Mouse (Mus musculus) thymus, postnatal 4 days (tissue): ENCODE results near the gene Ccdc28b.
A peak's percentile ranks its signal among the peaks of the same experiment; 100 is the strongest.

Experiments used
- DNase-seq: peaks from one replicate; pipeline ENCODE4 v3.0.0; 2021

Ccdc28b gene

GRCm38 (mm10) chr4:129623681-129624091, at the start of gene Ccdc28b:
TSS of gene Ccdc28b (minus strand) at chr4:129623947.
- DNase-seq, result peak; percentile 64

DNA sequence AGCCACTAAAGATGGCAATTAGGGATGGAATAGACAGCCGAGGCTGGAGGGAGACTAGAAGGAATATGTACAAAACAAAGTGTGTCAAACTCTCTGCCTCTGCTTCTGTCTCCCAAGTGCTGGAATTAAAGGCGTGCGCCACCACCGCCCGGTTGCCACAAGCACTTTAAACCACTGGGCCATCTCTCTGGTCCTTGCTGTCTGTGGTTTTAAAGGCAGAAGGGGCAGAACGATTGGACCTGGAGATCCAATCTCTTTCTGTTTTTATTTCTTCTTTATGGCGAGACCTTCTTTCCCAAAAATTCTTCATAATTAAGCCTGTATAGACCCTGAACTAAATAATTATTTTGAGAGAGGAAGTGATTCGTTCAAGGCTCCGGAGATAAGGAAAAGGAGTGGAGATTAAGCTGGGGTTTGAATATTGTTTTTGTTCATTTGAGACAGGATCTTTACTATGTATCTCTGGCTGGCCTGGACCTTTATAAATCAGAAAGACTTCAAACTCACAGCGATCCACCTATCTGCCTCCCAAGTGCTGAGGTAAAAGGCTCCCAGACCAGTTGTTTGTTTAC, 49.2 kb upstream of the Ccdc28b start:
- no peak for DNase-seq

GRCm38 (mm10) chr4:129672083-129672877, 48.5 kb upstream of the Ccdc28b start, which contains the start of gene Kpna6:
TSS of gene Kpna6 (minus strand) at chr4:129672767.
- peak; percentile 89 for DNase-seq

GRCm38 (mm10) chr4:129671491-129672082, 47.8 kb upstream of the Ccdc28b start:
- peak; percentile 66 for DNase-seq

DNA sequence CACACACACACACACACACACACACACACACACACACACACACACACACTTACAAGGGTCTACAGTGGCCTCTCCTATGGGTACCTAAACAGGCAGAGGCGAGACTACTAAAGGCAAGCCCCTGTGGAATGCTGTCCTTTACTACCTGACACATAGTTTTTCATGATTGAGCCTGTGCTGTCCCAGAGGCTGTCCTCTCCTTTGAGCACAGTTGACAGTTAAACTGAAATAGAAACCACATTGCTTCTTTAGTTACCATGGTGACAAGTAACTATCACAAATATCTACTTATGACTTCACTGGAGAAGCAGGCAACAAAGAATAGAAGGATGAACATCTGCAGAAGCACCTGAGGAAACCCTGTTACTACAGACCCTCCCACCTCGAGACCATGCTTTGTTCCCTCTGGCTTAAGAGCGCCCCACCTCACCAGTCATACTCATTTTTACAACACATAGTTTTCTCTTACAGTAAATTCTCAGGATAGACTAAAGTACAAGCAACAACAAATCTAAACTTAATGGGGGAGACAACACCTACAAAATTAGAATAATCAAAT, 38.6 kb upstream of the Ccdc28b start:
- no peak for DNase-seq

DNA sequence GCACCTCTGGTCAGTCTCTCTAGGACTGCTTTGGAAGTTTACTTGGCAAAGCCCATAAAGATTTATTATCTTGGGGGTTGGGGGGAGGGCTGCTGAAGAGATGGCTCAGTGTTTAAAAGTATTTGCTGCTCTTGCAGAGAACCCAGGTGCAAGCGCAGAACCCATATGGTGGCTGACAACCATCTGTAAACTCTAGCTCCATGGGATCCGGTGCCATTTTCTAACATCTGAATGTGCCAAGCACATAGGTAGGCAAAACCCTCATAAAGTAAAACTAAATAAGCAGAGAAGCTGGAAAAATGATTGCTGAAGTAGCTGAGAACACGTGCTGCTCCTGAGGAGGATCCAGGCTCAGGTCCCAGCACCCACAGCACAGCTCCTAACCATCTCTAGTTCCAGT, 37.8 kb upstream of the Ccdc28b start:
- no peak for DNase-seq

GRCm38 (mm10) chr4:129654770-129655169, 31.0 kb upstream of the Ccdc28b start:
- DNase-seq, result no peak

GRCm38 (mm10) chr4:129650359-129650758, 26.6 kb upstream of the Ccdc28b start:
- no peak for DNase-seq

DNA sequence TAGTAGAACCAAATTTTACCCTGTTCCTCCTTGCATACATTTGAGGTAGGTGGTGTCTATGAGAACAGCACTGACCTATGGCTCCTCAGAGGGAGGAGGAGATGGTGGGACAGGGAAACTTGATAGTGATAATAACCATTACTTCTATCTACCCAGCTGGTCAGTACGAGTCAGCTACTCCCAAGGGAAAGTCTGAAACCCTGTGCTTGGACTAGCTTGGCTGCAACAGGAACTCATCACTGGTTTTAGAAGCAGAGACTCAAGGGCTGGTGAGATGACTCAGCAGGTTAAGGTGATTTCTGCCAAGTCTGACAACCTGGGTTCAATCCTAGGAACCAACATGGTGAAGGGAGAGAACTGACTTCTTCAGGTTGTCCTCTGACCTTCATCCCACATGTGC, 24.9 kb upstream of the Ccdc28b start:
- no peak for DNase-seq

DNA sequence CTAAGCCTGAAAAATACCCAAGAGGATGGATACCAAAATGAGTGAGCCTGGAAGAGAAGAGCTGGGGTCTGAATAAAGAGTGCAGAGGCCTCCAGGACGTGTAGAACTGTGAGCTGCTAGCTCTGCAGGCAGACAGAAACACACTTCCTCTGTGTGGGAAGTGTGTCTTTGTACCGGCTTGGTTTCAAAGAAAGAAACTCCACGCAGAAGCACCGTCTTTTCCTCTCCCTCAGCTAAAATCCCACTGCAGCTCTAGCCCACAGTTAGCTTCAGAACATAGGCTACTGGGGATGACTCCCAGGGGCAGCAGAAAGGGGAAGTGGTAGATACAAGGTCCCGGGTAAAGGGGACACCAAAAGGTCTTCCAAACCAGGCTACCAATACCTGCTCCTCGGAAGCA, 21.5 kb upstream of the Ccdc28b start:
- DNase-seq, result no peak

GRCm38 (mm10) chr4:129641756-129642155, 18.0 kb upstream of the Ccdc28b start:
- no peak for DNase-seq

DNA sequence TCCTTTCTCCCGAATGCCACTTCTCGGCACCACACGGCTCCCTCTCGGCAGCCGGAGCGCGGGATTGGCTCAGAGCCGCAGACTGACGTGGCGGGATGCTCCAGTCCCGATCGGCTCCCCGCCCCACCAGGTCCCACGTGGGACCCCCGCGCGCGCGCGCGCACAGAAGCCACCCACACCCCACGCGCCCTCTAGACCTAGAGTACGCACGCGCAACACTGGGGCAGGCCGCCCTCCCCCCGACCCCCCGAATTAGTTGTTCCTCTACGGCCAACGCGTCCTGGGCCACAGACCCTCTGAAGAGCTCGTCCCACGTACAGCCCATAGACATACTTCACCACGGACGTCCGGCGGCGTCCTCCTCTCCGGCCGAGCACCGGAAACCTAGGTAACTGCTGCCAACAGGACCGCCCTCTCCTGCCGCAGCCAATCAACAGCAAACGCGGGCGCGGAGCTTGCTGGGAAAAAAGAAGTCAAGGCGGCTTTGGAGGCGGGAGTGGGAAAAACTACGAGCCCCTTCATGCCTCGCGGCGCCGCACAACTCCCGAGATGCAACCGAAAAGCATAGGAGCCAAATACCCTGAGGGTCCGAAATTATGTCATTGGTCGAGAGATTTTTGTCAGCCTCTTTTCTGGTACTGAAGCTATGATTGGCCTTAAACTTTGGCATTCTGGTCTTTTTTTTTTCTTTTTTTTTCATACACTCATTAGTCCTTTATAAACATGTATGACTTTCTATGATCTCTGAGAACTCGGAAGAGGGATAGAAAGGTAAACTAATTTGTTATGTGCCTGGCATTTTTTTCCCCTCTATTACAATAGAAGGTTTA, 17.1 kb upstream of the Ccdc28b start, which contains the start of gene Txlna:
Txlna (minus strand) TSS at position 428 of the 830 bp plus-strand sequence.
- DNase-seq, result peak; percentile 94

DNA sequence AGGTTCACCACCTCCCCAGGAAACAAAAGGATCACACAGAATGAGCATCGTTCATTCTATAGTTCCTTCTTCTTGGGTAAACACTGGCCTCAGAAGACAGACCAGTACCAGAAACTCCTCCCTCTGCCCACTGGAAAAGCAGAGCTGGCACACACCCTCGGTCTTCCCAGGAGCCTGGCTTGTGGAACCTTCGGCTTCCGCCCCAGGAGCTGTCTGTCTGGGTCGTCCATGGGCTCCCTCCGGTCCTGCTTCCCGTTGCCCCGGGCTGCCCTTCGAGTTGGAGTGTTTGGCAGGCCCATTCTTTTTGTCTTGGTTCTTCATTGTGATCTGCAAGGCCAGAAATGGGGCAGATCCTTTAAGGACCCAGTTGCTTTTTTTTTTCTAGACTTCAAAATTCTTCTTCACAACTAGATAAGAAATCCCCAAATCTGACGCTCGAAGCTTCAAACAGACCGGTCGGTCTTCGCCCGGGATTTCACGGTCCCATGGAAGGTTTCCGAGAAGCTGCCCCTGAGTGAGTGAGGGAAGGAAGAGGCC, 16.4 kb upstream of the Ccdc28b start:
- DNase-seq, result peak; percentile 48

DNA sequence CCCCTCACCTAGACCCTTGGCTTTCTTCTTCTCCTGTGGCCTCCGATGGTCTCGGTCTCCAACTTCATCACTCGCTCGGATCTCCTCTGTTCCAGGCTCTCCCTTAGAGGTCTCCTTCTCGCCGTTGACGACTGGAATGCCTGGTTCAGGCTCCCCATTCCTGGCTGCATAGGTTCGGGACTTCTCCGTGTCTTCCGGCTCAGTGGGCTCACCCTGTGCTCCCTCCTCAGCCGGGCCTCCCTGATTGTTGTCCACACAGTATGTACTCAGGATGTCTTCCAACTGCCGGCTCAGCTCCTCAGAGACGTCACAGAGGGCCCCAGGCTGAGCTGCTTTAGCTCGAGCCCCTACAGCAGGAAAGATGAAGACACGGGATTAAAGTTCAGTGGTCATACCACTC, 15.5 kb upstream of the Ccdc28b start:
- DNase-seq, result no peak

- no peak for DNase-seq
Observed at GRCm38 (mm10) chr4:129633852-129634251, 10.1 kb upstream of the Ccdc28b start.

GRCm38 (mm10) chr4:129631867-129632266, 8.1 kb upstream of the Ccdc28b start:
- no peak for DNase-seq

GRCm38 (mm10) chr4:129630944-129631343, 7.2 kb upstream of the Ccdc28b start:
- DNase-seq, result no peak

DNA sequence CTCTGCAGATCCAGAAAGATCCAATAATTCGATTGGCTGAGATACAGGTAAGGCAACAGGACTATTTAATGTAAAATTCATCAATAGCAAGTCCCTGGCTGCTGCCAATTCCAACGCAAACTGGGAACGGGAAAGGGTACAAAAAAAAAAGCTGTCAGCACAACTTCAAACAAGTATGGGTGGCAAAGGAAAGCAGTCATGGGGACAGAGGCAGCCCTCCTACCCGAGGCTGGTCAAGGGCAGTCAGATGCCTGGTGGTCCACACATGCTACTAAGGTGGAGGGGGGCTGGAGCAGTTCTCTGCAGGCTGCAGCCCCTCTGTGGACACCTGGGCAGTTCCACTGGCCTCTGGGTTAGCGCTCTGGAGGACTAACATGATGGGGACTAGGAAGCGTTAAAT, 2.3 kb upstream of the Ccdc28b start:
- no peak for DNase-seq

DNA sequence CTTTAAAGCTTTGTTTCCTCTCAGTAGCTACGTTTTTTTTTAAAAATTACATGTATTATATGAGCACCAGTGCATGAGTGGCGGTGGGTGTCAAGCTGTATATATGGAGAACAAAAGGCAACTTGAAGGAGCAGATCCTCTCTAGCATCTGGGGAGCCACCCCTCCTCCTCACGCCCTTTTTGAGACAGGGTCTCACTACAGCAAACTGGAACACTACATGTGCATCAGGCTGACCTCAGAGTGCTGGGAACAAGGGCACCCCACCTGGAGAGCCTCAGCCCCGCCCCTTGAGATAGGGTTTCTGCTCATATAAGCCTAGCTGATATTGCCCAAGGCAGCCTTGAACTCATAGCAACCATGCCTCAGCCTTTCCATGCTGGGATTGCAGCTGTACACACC, 1.7 kb upstream of the Ccdc28b start:
- no peak for DNase-seq

- peak; percentile 84 for DNase-seq
Observed at GRCm38 (mm10) chr4:129625029-129625370, 1.3 kb upstream of the Ccdc28b start.

DNA sequence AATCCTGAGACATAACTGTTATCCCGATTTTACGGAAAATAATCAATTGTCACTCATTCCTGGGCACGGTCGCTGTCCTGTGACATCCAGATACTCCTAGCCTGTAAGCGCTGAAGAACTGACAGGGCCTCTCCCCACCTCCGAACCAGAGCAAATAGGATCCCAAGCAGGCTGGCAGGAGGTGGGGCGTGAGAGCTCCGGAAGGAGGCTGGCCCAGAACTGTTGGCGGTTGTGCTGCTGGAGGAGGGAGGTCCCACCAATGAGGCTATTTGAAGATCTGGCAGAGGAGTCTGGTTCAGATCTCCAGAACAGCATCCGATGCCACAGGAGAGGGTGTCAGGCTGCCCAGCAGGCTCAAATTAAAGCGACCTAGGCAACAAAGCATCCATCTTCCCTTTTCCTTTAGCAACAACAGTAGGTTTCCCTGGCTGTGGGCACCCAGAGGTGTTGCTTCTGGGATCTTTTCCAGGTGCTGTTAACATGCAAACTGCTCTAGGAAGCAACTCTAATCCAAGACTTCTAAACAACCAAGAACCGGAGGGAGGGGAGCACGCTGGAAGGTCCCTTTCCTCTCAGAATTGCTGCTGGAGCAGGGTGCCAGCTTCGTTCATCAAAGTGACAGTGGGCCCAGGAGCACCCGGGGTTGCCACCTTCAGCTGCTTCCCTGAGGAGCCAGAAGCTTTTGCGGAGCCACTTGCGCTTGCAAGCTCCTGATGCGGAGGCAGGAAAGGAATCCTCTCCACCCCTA, 708 bp upstream of the Ccdc28b start:
- peak; percentile 81 for DNase-seq
